Mouse (Mus musculus) thymus, postnatal 25 days (tissue): Measurements from ENCODE around the gene 1190005I06Rik.

Experiments
- DNase-seq: peaks from one replicate; pipeline ENCODE4 v3.0.0; 2022

Gene 1190005I06Rik

GRCm38 (mm10) chr8:120647532-120647931 lies at the start of gene 1190005I06Rik:
1190005I06Rik (minus strand) TSS chr8:120647632.
- DNase-seq, result no peak

GRCm38 (mm10) chr8:120696401-120697153 lies 49.1 kb upstream of the 1190005I06Rik start:
- DNase-seq, result peak; percentile 75

GRCm38 (mm10) chr8:120693861-120694493 lies 46.5 kb upstream of the 1190005I06Rik start:
- no peak for DNase-seq

GRCm38 (mm10) chr8:120692934-120693333 lies 45.5 kb upstream of the 1190005I06Rik start:
- no peak for DNase-seq

- no peak for DNase-seq
Observed at GRCm38 (mm10) chr8:120688511-120688910, 41.1 kb upstream of the 1190005I06Rik start.

- no peak for DNase-seq
Observed at GRCm38 (mm10) chr8:120687786-120688185, 40.4 kb upstream of the 1190005I06Rik start.

- no peak for DNase-seq
Observed at GRCm38 (mm10) chr8:120686576-120686975, 39.1 kb upstream of the 1190005I06Rik start.

GRCm38 (mm10) chr8:120686051-120686450 lies 38.6 kb upstream of the 1190005I06Rik start:
- DNase-seq, result no peak

- DNase-seq, result no peak
Observed at GRCm38 (mm10) chr8:120685591-120685990, 38.2 kb upstream of the 1190005I06Rik start.

GRCm38 (mm10) chr8:120685097-120685496 lies 37.7 kb upstream of the 1190005I06Rik start:
- DNase-seq, result no peak

GRCm38 (mm10) chr8:120684082-120684481 lies 36.6 kb upstream of the 1190005I06Rik start:
- DNase-seq, result no peak

- DNase-seq, result peak; percentile 86
Observed at GRCm38 (mm10) chr8:120683602-120684001, 36.2 kb upstream of the 1190005I06Rik start.

- DNase-seq, result no peak
Observed at GRCm38 (mm10) chr8:120681113-120681512, 33.7 kb upstream of the 1190005I06Rik start.

GRCm38 (mm10) chr8:120680405-120680804 lies 33.0 kb upstream of the 1190005I06Rik start:
- DNase-seq, result peak; percentile 72

- DNase-seq, result no peak
Observed at GRCm38 (mm10) chr8:120679629-120680387, 32.4 kb upstream of the 1190005I06Rik start.

- DNase-seq, result peak; percentile 85
Observed at GRCm38 (mm10) chr8:120678447-120678846, 31.0 kb upstream of the 1190005I06Rik start.

- DNase-seq, result no peak
Observed at GRCm38 (mm10) chr8:120675718-120676117, 28.3 kb upstream of the 1190005I06Rik start.

GRCm38 (mm10) chr8:120673298-120673697 lies 25.9 kb upstream of the 1190005I06Rik start:
- no peak for DNase-seq

- no peak for DNase-seq
Observed at GRCm38 (mm10) chr8:120672626-120673229, 25.3 kb upstream of the 1190005I06Rik start.

GRCm38 (mm10) chr8:120671775-120672174 lies 24.3 kb upstream of the 1190005I06Rik start:
- no peak for DNase-seq

GRCm38 (mm10) chr8:120668374-120668905 lies 21.0 kb upstream of the 1190005I06Rik start, which contains the start of gene Emc8:
Emc8 (minus strand) TSS chr8:120668573.
- DNase-seq, result no peak

- peak; percentile 92 for DNase-seq
Observed at GRCm38 (mm10) chr8:120667561-120668373, 20.3 kb upstream of the 1190005I06Rik start, which contains the start of the genes Gm27021 and Cox4i1. Gm27021 (minus strand) TSS chr8:120668079. Cox4i1 (plus strand) TSS chr8:120668222.
